Mouse (Mus musculus) lung, postnatal 36 days (tissue): ENCODE measurements around the gene Nagpa.

Experiments
- DNase-seq: peaks from one replicate; pipeline ENCODE4 v3.0.0; 2022; ENCODE audit warnings: mixed read lengths

Gene Nagpa

DNA sequence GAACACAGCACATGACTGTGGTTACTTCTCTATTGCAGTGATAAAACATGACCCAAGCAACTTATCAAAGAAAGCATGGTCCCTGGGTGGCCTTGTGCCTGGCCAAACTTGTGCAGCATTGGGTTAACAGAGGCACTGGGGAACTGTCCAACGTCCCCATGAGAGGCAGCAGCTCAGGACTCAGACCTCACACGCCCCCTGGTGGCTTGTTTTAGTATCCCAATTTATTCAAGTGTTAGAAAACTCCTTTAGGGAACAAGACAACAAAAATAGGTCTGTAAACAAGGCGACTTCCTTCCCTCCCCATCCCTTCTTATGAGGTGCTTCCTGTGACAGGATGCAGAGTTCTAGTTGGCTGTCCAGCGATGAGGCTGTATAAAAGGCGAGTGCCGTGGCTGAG is 8.7 kb downstream of the Nagpa start:
- peak; percentile 85 for DNase-seq

- no peak for DNase-seq
Measured at GRCm38 (mm10) chr16:5186234-5186633, 17.6 kb downstream of the Nagpa start.

- DNase-seq = no peak
Measured at GRCm38 (mm10) chr16:5185691-5186090, 18.1 kb downstream of the Nagpa start.

DNA sequence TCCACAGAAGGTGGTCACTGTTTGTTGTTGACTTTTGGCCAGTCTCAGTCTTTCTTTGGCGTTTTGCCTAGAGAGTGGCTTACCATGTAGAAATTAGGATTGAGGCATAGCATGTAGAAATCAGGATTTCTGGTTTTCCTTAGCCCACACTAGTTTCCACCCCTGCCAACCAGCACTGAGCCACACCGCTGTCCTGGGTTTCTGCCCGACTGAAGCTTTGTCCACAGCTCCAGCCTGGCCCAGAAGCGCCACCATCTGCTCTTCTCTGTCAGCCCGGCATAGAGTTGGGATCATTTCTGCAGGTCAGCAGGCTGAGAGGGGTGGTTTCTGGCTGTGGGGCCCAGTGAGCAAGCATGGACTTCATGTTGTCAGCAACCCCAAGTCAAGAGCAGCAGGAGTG is 18.9 kb downstream of the Nagpa start:
- DNase-seq = no peak

DNA sequence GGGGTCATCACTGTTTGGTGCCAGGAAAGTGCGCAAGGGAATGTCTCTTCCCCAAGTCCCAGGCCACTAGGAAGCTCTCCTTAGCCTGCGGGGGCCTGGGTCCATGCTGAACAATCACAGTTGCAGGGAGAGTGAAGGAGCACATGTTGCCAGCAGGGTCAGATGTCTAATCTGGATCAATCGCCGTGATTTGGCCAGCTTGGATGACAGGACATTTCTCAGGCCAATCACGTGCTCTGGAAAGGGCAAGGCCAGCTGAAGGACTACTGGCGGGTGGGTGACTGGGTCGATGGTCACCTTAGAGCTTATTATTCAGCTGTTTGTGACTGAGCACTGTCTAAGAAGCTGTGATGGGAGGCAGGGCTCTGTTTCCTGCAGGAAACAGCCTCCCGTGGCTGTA is 19.7 kb downstream of the Nagpa start:
- no peak for DNase-seq

DNA sequence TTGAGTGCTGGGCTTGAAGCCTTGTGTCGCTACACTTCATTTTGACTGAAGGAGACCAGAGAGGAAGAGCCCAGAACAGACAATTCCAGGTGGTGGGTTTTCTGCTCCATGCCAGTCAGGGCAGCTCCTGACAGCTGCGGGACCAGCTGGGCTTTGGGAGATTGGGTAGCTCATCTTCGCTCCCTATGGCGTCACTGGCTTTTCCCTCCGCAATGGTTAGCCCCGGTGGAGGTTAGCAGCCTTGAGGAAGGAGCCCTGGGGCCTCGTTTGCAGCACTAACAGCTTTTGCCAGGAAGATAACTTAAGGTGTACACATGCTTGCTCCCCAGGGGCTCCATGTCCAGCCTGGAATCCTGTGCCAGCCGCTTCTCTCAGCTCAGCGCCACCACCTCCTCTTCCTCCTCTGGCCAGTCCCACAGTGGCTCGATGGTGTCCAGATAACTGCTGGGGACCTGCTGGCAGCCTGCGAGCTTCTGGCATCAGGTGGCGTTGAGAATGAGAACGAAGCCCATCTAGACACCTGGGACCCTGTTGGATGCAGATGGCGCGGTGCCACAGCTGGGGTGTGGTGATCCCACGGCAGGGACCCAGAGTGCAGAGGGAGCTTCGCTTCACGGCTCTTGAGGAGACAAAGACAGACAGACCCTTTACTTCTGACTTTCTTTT is 20.4 kb downstream of the Nagpa start:
- no peak for DNase-seq

DNA sequence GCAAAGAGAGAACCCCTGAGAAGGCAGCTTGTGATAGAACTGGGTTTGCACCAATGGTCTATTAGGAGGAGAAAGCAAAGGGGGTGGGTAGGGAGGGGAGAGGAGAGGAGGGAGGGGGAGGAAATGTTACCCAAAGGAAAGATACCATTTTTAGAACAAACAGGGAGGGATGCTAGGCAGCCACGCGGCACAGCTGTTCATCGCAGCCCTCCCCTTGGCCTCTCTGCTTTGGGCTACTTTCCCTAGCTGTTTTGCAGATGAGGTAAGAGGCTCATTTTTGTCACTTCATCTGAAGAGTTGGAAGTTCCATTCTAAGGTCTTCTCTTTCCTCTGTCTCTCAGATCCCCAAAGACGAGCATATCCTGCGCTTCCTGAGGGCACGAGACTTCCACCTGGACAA is 31.2 kb downstream of the Nagpa start:
- no peak for DNase-seq

- DNase-seq = no peak
Measured at GRCm38 (mm10) chr16:5168829-5169228, 35.0 kb downstream of the Nagpa start.

GRCm38 (mm10) chr16:5168038-5168437 is 35.8 kb downstream of the Nagpa start:
- no peak for DNase-seq

DNA sequence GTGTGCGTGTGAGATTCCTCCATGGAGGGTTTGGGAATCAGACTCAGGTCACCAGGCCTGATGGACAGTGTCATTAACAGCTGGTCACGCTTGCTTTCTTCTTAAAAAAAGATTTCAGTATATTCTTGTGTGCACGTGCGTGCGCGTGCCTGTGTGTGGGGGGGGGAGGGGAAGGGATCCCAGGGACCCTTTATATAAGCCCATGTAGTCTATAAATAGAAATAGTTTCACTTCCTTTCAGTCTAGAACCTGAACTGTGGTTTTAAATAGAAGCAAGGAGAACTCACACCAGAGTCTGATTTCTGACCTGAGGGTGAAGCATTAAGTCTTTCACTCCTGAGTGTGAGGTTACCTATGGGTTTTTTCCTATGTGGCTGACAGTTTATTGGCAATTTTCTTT is 39.5 kb downstream of the Nagpa start:
- DNase-seq = no peak

- DNase-seq = no peak
Measured at GRCm38 (mm10) chr16:5159248-5159647, 44.6 kb downstream of the Nagpa start.

- DNase-seq = no peak
Measured at GRCm38 (mm10) chr16:5157113-5157512, 46.7 kb downstream of the Nagpa start.

DNA sequence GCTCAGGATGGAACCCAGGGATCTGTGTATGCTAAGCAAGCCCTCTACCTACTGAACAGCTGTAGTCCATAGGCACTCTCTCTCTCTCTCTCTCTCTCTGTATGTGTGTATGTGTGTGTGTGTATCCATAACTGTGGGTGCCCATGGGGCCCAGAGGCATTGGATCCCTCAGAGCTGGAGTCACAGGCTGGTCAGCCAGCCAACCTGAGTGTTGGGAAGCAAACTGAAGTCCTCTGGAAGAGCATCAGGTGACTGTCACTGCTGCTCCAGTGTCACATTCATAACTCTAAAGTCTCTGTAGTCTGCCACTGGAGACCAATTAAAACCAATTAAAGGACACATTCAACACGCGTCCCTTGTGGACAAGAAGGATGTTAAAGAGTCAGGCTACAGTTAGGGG is 47.3 kb downstream of the Nagpa start:
- DNase-seq = no peak

DNA sequence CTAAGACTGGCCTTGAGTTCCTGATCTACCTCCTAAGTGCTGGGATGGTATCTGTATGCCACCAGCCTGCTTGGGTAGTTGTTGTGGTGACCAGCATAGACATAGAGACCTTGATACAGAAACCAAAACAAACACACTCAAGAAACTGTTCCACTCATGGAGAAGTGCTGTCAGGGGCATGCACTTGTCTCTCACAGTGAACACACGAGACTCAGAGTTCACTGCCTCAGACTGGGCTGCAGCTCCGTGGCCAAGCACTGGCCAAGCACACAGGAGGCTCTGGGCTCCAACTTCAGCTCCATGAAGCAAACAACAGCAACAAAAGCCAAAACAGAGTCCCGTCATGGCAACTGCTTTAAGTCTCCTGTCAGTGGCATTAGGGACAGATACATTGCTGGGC is 48.8 kb downstream of the Nagpa start:
- DNase-seq = peak; percentile 26

DNA sequence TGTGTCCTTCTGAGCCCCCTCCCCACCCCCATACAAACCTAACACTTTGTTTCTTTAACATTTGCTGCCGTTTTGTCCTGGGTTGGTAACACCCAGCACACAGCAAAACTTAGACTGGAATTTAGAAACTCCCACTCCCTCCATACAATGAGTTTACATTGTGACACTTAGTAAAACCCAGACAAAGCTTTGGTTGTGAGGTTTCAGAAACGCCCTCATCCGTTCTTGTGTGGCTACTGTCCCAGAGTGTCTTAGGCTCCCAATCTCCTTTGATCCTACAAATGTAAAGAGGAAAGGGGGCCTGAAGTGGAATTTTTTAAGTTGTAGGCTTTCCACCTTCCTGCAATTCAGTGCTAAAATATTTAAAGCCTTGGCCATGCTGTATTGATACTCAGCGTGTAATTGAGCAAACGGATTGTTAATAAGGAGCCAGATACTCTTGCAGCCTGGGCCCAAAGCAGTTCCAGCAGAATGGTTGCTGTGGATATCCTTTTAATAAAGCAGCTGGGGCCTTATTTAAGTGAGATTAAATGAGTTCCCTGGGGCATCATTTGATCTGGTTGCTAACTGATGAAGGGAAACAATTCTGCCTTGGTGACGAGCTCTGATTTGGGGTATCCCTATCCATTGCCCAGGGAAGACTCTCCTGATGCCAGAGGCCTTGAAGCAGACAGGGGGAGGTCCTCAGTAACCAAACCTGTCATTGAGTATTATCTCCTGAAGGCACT is 50.3 kb downstream of the Nagpa start:
- DNase-seq = no peak

- DNase-seq = no peak
Measured at GRCm38 (mm10) chr16:5150544-5150943, 53.3 kb downstream of the Nagpa start.

- no peak for DNase-seq
Measured at GRCm38 (mm10) chr16:5147037-5147385, 56.8 kb downstream of the Nagpa start, which contains the start of gene Sec14l5. Sec14l5 (plus strand) TSS chr16:5147109.

DNA sequence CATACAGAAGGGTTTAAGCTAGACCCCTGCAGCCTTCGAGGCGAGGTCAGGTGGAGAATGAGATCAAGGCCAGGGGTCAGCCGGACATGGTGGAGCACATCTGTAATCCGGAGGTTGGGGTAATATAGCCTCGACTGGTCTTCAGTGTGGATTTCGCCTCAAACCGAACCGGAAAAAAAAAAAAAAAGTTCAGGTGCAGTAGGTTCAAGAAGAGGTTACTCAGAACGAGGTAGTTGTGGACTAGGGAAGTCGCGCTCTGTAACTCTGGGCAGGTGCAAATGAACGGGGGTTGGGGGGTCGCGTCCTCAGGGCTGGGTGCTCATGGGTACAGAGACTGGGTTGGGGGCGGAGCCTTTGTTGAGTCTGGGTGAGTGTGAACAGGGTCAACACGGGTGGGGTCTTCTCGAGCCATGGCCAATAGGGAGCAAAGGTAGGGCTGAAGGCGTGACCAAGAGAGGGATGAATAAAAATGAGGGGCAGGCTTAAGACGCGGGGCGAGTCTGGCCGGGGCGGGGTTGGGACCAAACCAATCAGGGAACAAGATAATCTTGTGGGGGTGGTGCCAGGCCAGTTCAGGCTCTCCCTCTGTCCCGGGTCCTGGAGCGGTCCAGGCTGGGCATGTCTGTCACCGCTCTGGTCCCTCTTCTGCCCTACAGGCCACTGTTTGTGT is 57.3 kb downstream of the Nagpa start:
- DNase-seq = peak; percentile 89

DNA sequence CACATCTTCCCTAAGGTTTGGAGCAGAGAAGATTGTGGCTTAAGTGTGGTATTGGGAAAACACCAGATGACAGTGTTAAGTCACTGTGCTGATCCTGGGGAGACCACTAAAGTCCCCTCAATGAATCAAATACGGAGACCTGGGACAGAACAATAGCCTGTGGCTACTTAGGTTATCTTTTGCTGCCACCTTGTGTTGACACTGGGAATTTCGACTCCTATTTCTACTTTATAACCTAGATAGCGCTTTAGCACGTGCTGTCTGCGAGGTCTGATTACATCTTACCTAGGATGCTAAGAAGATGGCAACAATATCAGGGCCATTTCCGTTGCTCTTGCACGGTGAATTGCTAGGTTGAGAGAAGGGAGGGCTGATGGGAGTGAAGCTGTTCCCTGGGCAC is 58.2 kb downstream of the Nagpa start:
- DNase-seq = peak; percentile 94
